Mouse (Mus musculus) kidney, adult 8-10 months (tissue): ENCODE data around the gene Crygn.

ENCODE experiments used
- DNase-seq, 2 experiments: peaks; one replicate each; pipeline ENCODE4 v3.0.0; 2022

Crygn gene

GRCm38 (mm10) chr5:24701271-24701670, 56.5 kb downstream of the Crygn start:
- DNase-seq, result no peak
